Mouse (Mus musculus): Measurements from ENCODE around the gene Mrpl58. TPM values are rescaled to one million over a fixed set of nuclear protein-coding genes. Genes with fewer than 3 reads are reported as not detected.

Gene Mrpl58
- polyA plus RNA-seq, 1 experiment from 2014 or later: 173 TPM

- H3K4me1 ChIP-seq: peaks cover 28% of the 10 kb centered on the region
- peaks cover 58% of the 10 kb centered on the region for H3K36me3 ChIP-seq
- peak overlapping the region; percentile 33 for H3K27ac ChIP-seq (replicated peaks)
- no peak overlapping the region for H3K4me2 ChIP-seq
- no peaks in the 10 kb centered on the region for H3K9me3 ChIP-seq
- no peak overlapping the region for H3K4me3 ChIP-seq
- ATAC-seq (ENCODE audit: extremely low read depth, insufficient number of reproducible peaks, low FRiP score, low TSS enrichment): no peak
- 74% methylated on average over 6 of the region's 6 CpGs for WGBS
- no peaks in the 10 kb centered on the region for H3K27me3 ChIP-seq (replicated peaks)
- no peak overlapping the region for H3K9ac ChIP-seq
Observed at GRCm38 (mm10) chr11:115408266-115408920, 4.8 kb downstream of the Mrpl58 start.

DNA sequence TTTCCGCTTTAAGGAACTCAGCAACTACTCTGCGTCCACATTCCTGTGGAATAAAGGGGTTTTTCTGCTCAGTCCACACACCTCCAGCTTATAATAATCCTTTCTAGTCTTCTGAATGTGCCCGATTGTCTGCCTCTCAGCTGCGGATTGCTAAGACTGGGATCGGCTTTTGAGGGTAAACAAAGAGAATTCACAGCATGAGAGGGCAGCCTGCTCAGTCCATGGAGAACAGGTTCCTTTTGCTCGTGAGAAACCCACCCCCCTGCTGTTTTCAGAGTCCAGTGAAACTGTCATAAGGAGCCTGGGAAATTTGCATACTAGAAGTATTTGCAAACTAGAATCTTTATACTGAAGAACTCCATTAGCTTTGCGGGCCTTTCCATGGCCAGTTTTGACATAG, 6.0 kb downstream of the Mrpl58 start:
- Histone ChIP-seq H3K4me3 (no peak overlapping the region), H3K4me2 (no peak overlapping the region), H3K36me3 (peaks cover 59% of the 10 kb centered on the region), H3K27ac (replicated peaks) (no peak overlapping the region), H3K27me3 (replicated peaks) (no peaks in the 10 kb centered on the region), H3K9me3 (no peaks in the 10 kb centered on the region), H3K9ac (no peak overlapping the region), H3K4me1 (peaks cover 30% of the 10 kb centered on the region)
- ATAC-seq (ENCODE audit: extremely low read depth, insufficient number of reproducible peaks, low FRiP score, low TSS enrichment): no peak
- WGBS: 86% methylated on average over 7 of the region's 7 CpGs

- H3K27ac ChIP-seq (replicated peaks): peak within 1 kb of the TSS; percentile 93
- peak within 1 kb of the TSS; percentile 96 for H3K4me2 ChIP-seq
- H3K4me1 ChIP-seq: peaks cover 64% of the 10 kb centered on the region
Observed at GRCm38 (mm10) chr11:115419531-115420237, 16.1 kb downstream of the Mrpl58 start, which contains the start of the genes Atp5h and Kctd2. Gene Atp5h (minus strand): TSS chr11:115419962. Gene Kctd2 (plus strand): TSS chr11:115420128.

DNA sequence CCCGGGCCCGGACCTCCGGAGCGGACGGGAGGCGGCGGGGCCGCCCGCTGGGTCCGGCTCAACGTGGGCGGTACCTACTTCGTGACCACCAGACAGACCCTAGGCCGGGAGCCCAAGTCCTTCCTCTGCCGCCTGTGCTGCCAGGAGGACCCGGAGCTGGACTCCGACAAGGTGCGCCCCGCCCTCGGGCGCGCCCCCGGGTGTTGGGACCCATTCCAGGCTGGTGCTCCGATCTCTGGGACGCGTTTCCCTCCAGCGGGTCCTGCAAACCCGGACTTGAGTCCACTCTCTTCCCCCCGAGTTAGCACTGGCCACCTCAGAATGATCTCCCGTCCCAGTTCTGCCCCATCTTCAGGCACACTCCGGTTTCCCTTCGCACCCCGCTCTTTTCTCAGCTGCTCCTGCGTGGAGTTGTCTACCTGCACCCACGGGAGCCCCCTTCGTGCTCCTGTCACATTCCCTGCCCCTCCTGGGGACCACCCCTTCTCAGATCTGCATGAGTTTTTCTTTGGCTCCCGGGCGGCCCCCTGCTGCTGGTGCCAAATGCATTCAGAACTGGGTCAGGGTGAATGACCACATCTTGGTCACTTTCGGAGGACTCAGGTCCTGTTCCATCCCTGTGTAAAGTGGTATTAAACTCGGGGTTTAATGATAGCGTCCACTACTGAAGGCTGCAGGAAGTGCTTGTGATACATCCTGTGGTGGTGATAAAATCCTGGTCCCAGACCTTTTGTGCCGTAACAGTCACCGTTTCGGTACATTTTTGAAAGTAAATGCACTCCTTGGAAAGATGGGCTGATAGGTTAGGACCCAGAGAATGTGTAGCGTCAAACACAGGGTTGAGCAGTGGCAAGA, 17.0 kb downstream of the Mrpl58 start:
- H3K4me2 ChIP-seq: peak overlapping the region; percentile 96
- peaks cover 55% of the 10 kb centered on the region for H3K4me1 ChIP-seq
- H3K27ac ChIP-seq (replicated peaks): peak overlapping the region; percentile 93
- H3K9ac ChIP-seq: peak overlapping the region; percentile 98
- peak overlapping the region; percentile 96 for H3K4me3 ChIP-seq
- ATAC-seq (ENCODE audit: extremely low read depth, insufficient number of reproducible peaks, low FRiP score, low TSS enrichment): peak; percentile 53
- 1% methylated on average over 45 of the region's 45 CpGs for WGBS
- peaks cover 59% of the 10 kb centered on the region for H3K36me3 ChIP-seq
- H3K27me3 ChIP-seq (replicated peaks): no peaks in the 10 kb centered on the region
- H3K9me3 ChIP-seq: no peaks in the 10 kb centered on the region

More at GRCm38 (mm10) chr11:115419531-115420237, 16.1 kb downstream of the Mrpl58 start, which contains the start of the genes Atp5h and Kctd2:
- Histone ChIP-seq H3K4me3 (peak within 1 kb of the TSS; percentile 96), H3K36me3 (peaks cover 59% of the 10 kb centered on the region), H3K9me3 (no peaks in the 10 kb centered on the region), H3K27me3 (replicated peaks) (no peaks in the 10 kb centered on the region), H3K9ac (peak within 1 kb of the TSS; percentile 98)
- under 1% methylated on average over 53 of the region's 56 CpGs for WGBS
- peak; percentile 97 for ATAC-seq (ENCODE audit: extremely low read depth, insufficient number of reproducible peaks, low FRiP score, low TSS enrichment)

GRCm38 (mm10) chr11:115421328-115421727, 17.8 kb downstream of the Mrpl58 start:
- H3K27ac ChIP-seq (replicated peaks): peak overlapping the region; percentile 93; the same call in 1 of the 2 replicates
- no peaks in the 10 kb centered on the region for H3K27me3 ChIP-seq (replicated peaks)
- peak overlapping the region; percentile 98 for H3K9ac ChIP-seq
- no peaks in the 10 kb centered on the region for H3K9me3 ChIP-seq
- no peak for ATAC-seq (ENCODE audit: extremely low read depth, insufficient number of reproducible peaks, low FRiP score, low TSS enrichment)
- peaks cover 48% of the 10 kb centered on the region for H3K4me1 ChIP-seq
- H3K4me3 ChIP-seq: peak overlapping the region; percentile 96
- WGBS: 60% methylated on average over 1 of the region's 1 CpGs
- peaks cover 59% of the 10 kb centered on the region for H3K36me3 ChIP-seq
- H3K4me2 ChIP-seq: peak overlapping the region; percentile 96

GRCm38 (mm10) chr11:115421972-115422371, 18.4 kb downstream of the Mrpl58 start:
- Histone ChIP-seq H3K4me2 (no peak overlapping the region), H3K4me1 (peaks cover 41% of the 10 kb centered on the region), H3K27ac (replicated peaks) (no peak overlapping the region), H3K4me3 (no peak overlapping the region), H3K27me3 (replicated peaks) (no peaks in the 10 kb centered on the region), H3K9me3 (no peaks in the 10 kb centered on the region), H3K36me3 (peaks cover 59% of the 10 kb centered on the region), H3K9ac (0 out of 2 replicates have a peak overlapping the region, but pooled peaks have one; percentile 17)
- 87% methylated on average over 16 of the region's 16 CpGs for WGBS
- ATAC-seq (ENCODE audit: extremely low read depth, insufficient number of reproducible peaks, low FRiP score, low TSS enrichment): no peak

DNA sequence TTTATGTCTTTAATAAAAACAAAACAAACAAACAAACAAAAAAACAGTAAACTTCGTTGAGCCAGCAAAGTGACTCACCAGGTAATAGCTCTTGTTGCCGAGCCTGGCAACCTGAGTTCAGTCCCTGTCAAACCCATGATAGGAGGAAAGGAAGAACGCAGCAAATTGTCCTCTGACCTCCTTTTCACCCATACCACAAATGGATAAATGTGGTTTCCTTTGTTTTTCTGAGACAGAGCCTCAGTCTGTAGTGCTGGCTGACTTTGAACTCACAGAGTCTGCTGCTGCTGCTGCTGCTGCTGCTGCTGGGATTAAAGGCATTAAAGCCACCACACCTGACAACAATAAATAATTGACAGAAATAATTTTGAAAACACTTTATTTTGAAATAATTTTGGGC, 19.5 kb downstream of the Mrpl58 start:
- Histone ChIP-seq H3K9me3 (no peaks in the 10 kb centered on the region), H3K27ac (replicated peaks) (no peak overlapping the region), H3K36me3 (peaks cover 56% of the 10 kb centered on the region), H3K4me1 (peaks cover 40% of the 10 kb centered on the region), H3K9ac (no peak overlapping the region), H3K4me3 (no peak overlapping the region), H3K27me3 (replicated peaks) (no peaks in the 10 kb centered on the region), H3K4me2 (no peak overlapping the region)
- 76% methylated on average over 3 of the region's 3 CpGs for WGBS
- no peak for ATAC-seq (ENCODE audit: extremely low read depth, insufficient number of reproducible peaks, low FRiP score, low TSS enrichment)

GRCm38 (mm10) chr11:115424666-115425065, 21.1 kb downstream of the Mrpl58 start:
- Histone ChIP-seq H3K36me3 (peaks cover 66% of the 10 kb centered on the region), H3K27ac (replicated peaks) (no peak overlapping the region), H3K4me1 (peaks cover 34% of the 10 kb centered on the region), H3K9ac (no peak overlapping the region), H3K4me3 (no peak overlapping the region), H3K27me3 (replicated peaks) (no peaks in the 10 kb centered on the region), H3K9me3 (no peaks in the 10 kb centered on the region), H3K4me2 (no peak overlapping the region)
- WGBS: 71% methylated on average over 7 of the region's 7 CpGs
- ATAC-seq (ENCODE audit: extremely low read depth, insufficient number of reproducible peaks, low FRiP score, low TSS enrichment): no peak

GRCm38 (mm10) chr11:115425671-115426070, 22.1 kb downstream of the Mrpl58 start:
- Histone ChIP-seq H3K4me2 (no peak overlapping the region), H3K9me3 (no peaks in the 10 kb centered on the region), H3K27ac (replicated peaks) (no peak overlapping the region), H3K4me3 (no peak overlapping the region), H3K27me3 (replicated peaks) (no peaks in the 10 kb centered on the region), H3K9ac (no peak overlapping the region), H3K36me3 (peaks cover 77% of the 10 kb centered on the region), H3K4me1 (peaks cover 32% of the 10 kb centered on the region)
- 88% methylated on average over 6 of the region's 6 CpGs for WGBS
- no peak for ATAC-seq (ENCODE audit: extremely low read depth, insufficient number of reproducible peaks, low FRiP score, low TSS enrichment)

DNA sequence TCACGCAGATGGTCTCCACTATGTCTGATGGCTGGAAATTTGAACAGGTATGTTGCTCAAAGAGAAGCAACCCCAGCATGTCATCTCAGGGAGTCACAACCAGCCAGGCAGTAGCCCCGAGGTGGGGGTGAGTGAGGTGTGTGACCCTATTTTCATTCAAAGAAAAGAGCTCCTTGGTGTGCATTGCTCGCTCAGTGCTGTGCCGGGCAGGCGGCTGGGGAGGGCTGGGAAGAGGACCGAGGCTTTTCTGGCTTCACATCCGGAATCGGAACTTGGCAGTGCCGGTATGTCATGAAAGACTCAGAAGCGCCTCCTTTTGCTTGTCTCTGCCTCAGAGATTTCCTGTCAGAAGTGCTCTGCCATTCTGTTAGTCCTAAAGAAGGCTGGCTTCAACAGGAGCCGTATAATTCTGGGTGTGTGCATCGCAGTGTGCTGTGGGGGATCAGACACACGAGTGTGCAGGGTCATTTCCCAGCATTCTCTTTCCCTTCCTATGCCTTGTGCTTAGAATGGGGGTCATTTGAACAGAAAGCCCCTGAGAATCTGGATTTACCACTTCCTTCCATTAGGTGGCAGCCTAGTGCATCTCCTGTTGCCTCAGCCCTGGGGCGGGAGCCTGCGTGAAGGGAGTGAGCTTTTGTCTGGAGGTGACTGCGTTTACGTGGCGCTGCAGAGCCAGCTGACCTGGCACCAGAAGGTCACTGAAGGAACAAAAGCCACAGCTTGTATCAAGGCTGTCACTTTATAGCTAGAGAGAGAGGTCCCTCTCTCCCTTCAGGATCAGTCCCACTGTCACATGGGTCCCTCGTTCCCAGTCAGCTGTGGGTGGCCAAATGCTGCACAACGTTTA, 24.2 kb downstream of the Mrpl58 start:
- Histone ChIP-seq H3K36me3 (peaks cover 88% of the 10 kb centered on the region), H3K4me1 (peaks cover 15% of the 10 kb centered on the region), H3K4me2 (peak overlapping the region; percentile 40), H3K9me3 (no peaks in the 10 kb centered on the region), H3K4me3 (no peak overlapping the region; the same call in 1 of the 2 replicates), H3K27ac (replicated peaks) (peak overlapping the region; percentile 68), H3K9ac (peak overlapping the region; percentile 63), H3K27me3 (replicated peaks) (no peaks in the 10 kb centered on the region)
- 33% methylated on average over 20 of the region's 20 CpGs for WGBS
- no peak for ATAC-seq (ENCODE audit: extremely low read depth, insufficient number of reproducible peaks, low FRiP score, low TSS enrichment)
